Mouse (Mus musculus): ENCODE measurements at regions not wholly inside any gene's neighbourhood (a gene's known extent, or its start where the extent isn't known, plus 50 kb on each side); places are given as distances from the start of the nearest gene placed in this dataset.

DNA sequence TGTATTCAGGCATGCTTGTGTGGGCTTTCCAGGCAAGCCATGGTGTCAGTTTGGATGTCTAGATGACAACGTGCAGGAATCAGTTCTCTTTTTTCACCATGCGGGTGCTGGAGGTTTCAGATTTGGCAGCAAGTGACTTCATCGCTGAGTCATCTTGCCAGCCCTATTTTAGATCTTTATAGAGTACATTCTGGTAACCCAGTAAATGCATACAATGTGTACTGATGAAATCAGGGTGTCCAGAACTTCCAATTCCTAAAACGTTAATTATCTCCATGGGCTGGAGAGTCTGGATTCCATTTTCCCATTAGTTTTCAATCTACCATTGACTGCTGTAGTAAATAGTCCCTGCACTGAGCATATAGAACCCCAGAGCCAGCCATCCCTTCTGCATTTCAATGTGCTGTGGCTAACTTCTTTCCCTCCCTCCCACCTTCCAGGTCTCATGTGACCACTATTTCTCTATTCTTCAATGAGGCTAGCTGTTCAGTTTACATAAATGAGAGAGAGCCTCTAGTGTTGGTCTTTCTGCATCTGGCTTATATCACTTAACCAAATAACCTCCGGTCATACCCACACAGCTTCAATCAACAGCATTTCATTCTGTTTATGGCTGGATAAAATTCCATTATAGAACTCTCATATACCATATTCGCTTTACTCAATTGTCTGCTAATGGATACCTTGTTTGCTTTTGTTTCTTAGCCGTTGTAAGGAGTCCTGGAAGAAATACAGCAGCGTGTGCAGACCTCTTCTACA is 234.9 kb downstream of the Dact1 start:
- Histone ChIP-seq H3K27me3 (ENCODE audit: insufficient read depth, low read length) (no peaks in the 10 kb centered on the region), H3K4me3 (replicated peaks; ENCODE audit: low read length) (no peak overlapping the region), H3K36me3 (ENCODE audit: insufficient read depth, low read length) (no peaks in the 10 kb centered on the region), H3K9me3 (ENCODE audit: low read length) (no peaks in the 10 kb centered on the region), H3K4me1 (replicated peaks; ENCODE audit: low read depth, low read length) (no peaks in the 10 kb centered on the region)
- TF ChIP-seq POU5F1 (IDR thresholded peaks at IDR 0.05; ENCODE audit: borderline replicate concordance, low read length) (no peak), NANOG (IDR thresholded peaks at IDR 0.05; ENCODE audit: borderline replicate concordance, low read length) (no peak), CTCF (conservative IDR thresholded peaks at IDR 0.05; ENCODE audit: low read length) (no peak)

- no peak overlapping the region for H3K4me3 ChIP-seq (replicated peaks; ENCODE audit: low read length)
- H3K36me3 ChIP-seq (ENCODE audit: insufficient read depth, low read length): no peaks in the 10 kb centered on the region
- H3K4me1 ChIP-seq (replicated peaks; ENCODE audit: low read depth, low read length): no peaks in the 10 kb centered on the region
- TF ChIP-seq NANOG (IDR thresholded peaks at IDR 0.05; ENCODE audit: borderline replicate concordance, low read length) (no peak), POU5F1 (IDR thresholded peaks at IDR 0.05; ENCODE audit: borderline replicate concordance, low read length) (no peak), CTCF (conservative IDR thresholded peaks at IDR 0.05; ENCODE audit: low read length) (no peak)
- H3K27me3 ChIP-seq (ENCODE audit: insufficient read depth, low read length): no peaks in the 10 kb centered on the region
- no peaks in the 10 kb centered on the region for H3K9me3 ChIP-seq (ENCODE audit: low read length)
Measured at GRCm38 (mm10) chr12:71546523-71547265, 237.0 kb downstream of the Dact1 start.

DNA sequence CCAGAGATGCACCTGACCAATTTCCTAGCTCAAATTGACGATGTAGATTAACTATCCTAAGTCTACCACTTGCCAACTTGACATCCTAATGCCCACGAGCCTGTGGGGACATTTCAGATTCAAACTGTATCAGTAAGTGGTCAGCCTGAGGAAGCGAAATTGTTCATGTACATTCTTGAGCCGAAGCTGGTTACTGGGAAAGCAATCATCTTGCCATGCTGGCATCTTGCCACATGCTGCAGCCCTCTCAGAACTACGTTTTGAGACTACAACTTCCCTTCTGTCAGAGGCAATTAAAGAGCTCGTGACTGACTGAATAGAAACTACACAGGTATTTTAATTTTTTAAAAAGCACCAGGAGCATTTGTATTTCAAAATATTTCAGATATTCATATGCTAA is 239.7 kb downstream of the Dact1 start:
- Histone ChIP-seq H3K9me3 (ENCODE audit: low read length) (no peaks in the 10 kb centered on the region), H3K36me3 (ENCODE audit: insufficient read depth, low read length) (no peaks in the 10 kb centered on the region), H3K4me1 (replicated peaks; ENCODE audit: low read depth, low read length) (peaks cover 5% of the 10 kb centered on the region), H3K4me3 (replicated peaks; ENCODE audit: low read length) (no peak overlapping the region), H3K27me3 (ENCODE audit: insufficient read depth, low read length) (no peaks in the 10 kb centered on the region)
- TF ChIP-seq CTCF (conservative IDR thresholded peaks at IDR 0.05; ENCODE audit: low read length): no peak
- TF ChIP-seq NANOG (IDR thresholded peaks at IDR 0.05; ENCODE audit: borderline replicate concordance, low read length): no peak
- TF ChIP-seq POU5F1 (IDR thresholded peaks at IDR 0.05; ENCODE audit: borderline replicate concordance, low read length): no peak

- H3K4me1 ChIP-seq (replicated peaks; ENCODE audit: low read depth, low read length): peaks cover 8% of the 10 kb centered on the region
- no peaks in the 10 kb centered on the region for H3K9me3 ChIP-seq (ENCODE audit: low read length)
- TF ChIP-seq POU5F1 (IDR thresholded peaks at IDR 0.05; ENCODE audit: borderline replicate concordance, low read length): no peak
- TF ChIP-seq CTCF (conservative IDR thresholded peaks at IDR 0.05; ENCODE audit: low read length): no peak
- peak; percentile 55; the same call in 1 of the 2 replicates for TF ChIP-seq NANOG (IDR thresholded peaks at IDR 0.05; ENCODE audit: borderline replicate concordance, low read length)
- H3K27me3 ChIP-seq (ENCODE audit: insufficient read depth, low read length): no peaks in the 10 kb centered on the region
- no peaks in the 10 kb centered on the region for H3K36me3 ChIP-seq (ENCODE audit: insufficient read depth, low read length)
- H3K4me3 ChIP-seq (replicated peaks; ENCODE audit: low read length): no peak overlapping the region
Measured at GRCm38 (mm10) chr12:71554212-71554611, 244.5 kb downstream of the Dact1 start.

GRCm38 (mm10) chr12:71561259-71561658 is 251.6 kb downstream of the Dact1 start:
- Histone ChIP-seq H3K9me3 (ENCODE audit: low read length) (no peaks in the 10 kb centered on the region), H3K4me3 (replicated peaks; ENCODE audit: low read length) (no peak overlapping the region), H3K4me1 (replicated peaks; ENCODE audit: low read depth, low read length) (no peaks in the 10 kb centered on the region), H3K27me3 (ENCODE audit: insufficient read depth, low read length) (peaks cover 15% of the 10 kb centered on the region), H3K36me3 (ENCODE audit: insufficient read depth, low read length) (no peaks in the 10 kb centered on the region)
- TF ChIP-seq NANOG (IDR thresholded peaks at IDR 0.05; ENCODE audit: borderline replicate concordance, low read length) (no peak), CTCF (conservative IDR thresholded peaks at IDR 0.05; ENCODE audit: low read length) (no peak), POU5F1 (IDR thresholded peaks at IDR 0.05; ENCODE audit: borderline replicate concordance, low read length) (no peak)

DNA sequence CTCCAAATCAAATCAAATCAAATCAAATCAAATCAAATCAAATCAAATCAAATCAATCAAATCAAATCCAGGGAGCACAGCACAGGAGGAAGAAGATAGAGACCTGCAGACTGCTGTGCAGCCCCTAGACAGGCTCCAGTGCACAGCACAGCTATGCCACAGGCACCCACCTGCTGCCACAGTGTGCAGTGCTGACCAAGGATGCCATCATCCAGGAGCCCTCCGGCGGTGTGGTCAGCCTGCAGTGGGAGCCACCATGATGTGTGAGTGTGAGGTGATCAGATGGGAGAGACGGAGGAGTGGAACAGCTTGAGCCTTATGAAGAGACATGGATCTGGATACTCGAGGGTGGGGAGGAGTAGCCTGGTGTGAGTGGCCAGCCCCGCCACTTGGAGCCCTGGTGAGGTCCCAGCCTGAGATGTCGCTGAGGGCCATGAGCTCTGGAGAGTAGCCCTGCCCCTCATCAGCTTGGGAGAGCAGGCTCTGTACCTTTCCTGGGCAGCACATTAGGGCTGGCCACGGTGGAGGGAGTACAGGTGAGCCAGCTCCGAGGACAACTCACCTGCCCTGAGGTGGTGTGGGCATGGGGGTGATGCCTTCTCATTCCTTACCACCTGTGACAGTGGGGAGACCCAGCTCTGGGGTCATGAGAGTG is 252.4 kb downstream of the Dact1 start:
- no peak overlapping the region for H3K4me3 ChIP-seq (replicated peaks; ENCODE audit: low read length)
- H3K36me3 ChIP-seq (ENCODE audit: insufficient read depth, low read length): no peaks in the 10 kb centered on the region
- no peaks in the 10 kb centered on the region for H3K9me3 ChIP-seq (ENCODE audit: low read length)
- H3K4me1 ChIP-seq (replicated peaks; ENCODE audit: low read depth, low read length): no peaks in the 10 kb centered on the region
- H3K27me3 ChIP-seq (ENCODE audit: insufficient read depth, low read length): peaks cover 20% of the 10 kb centered on the region
- TF ChIP-seq POU5F1 (IDR thresholded peaks at IDR 0.05; ENCODE audit: borderline replicate concordance, low read length) (no peak), NANOG (IDR thresholded peaks at IDR 0.05; ENCODE audit: borderline replicate concordance, low read length) (no peak)

GRCm38 (mm10) chr12:71563219-71563618 is 253.5 kb downstream of the Dact1 start:
- no peaks in the 10 kb centered on the region for H3K4me1 ChIP-seq (replicated peaks; ENCODE audit: low read depth, low read length)
- no peak for TF ChIP-seq NANOG (IDR thresholded peaks at IDR 0.05; ENCODE audit: borderline replicate concordance, low read length)
- TF ChIP-seq CTCF (conservative IDR thresholded peaks at IDR 0.05; ENCODE audit: low read length): no peak
- no peak for TF ChIP-seq POU5F1 (IDR thresholded peaks at IDR 0.05; ENCODE audit: borderline replicate concordance, low read length)
- H3K27me3 ChIP-seq (ENCODE audit: insufficient read depth, low read length): peaks cover 29% of the 10 kb centered on the region
- H3K36me3 ChIP-seq (ENCODE audit: insufficient read depth, low read length): no peaks in the 10 kb centered on the region
- H3K9me3 ChIP-seq (ENCODE audit: low read length): no peaks in the 10 kb centered on the region
- no peak overlapping the region for H3K4me3 ChIP-seq (replicated peaks; ENCODE audit: low read length)

- no peaks in the 10 kb centered on the region for H3K36me3 ChIP-seq (ENCODE audit: insufficient read depth, low read length)
- peaks cover 3% of the 10 kb centered on the region; the same call in 1 of the 2 replicates for H3K4me1 ChIP-seq (replicated peaks; ENCODE audit: low read depth, low read length)
- H3K4me3 ChIP-seq (replicated peaks; ENCODE audit: low read length): no peak overlapping the region
- TF ChIP-seq POU5F1 (IDR thresholded peaks at IDR 0.05; ENCODE audit: borderline replicate concordance, low read length): no peak
- TF ChIP-seq NANOG (IDR thresholded peaks at IDR 0.05; ENCODE audit: borderline replicate concordance, low read length): no peak
- no peaks in the 10 kb centered on the region for H3K9me3 ChIP-seq (ENCODE audit: low read length)
- H3K27me3 ChIP-seq (ENCODE audit: insufficient read depth, low read length): peaks cover 29% of the 10 kb centered on the region
Measured at GRCm38 (mm10) chr12:71566371-71566770, 256.7 kb downstream of the Dact1 start.
